Mouse (Mus musculus) liver, postnatal 0 days (tissue): ENCODE data around the gene Ccdc85c. TPM values are rescaled to one million over a fixed set of nuclear protein-coding genes. Genes with fewer than 3 reads are reported as not detected.

Experiments
- ATAC-seq: fragments of 200-750 bp; cut with Nextera tagmentation; 2 replicates; pipeline ENCODE4 v1.8.0; 2017; ENCODE audit warnings: mild to moderate bottlenecking, moderate library complexity
- DNase-seq: peaks from one replicate; pipeline ENCODE4 v3.0.0-alpha.2; 2016
- H3K27ac ChIP-seq: fragments of 300-500 bp; sonication (generic); 2 replicates; pipeline ENCODE4 v1.5.1; 2014; ENCODE audit warnings: antibody characterized with exemption, moderate library complexity, mild to moderate bottlenecking, low read depth
- H3K27me3 ChIP-seq: fragments of 300-500 bp; sonication (generic); 2 replicates; pipeline ENCODE4 v1.6.1; 2014; ENCODE audit warnings: low read length, control low read depth, mixed read lengths; ENCODE audit not compliant: insufficient read depth
- H3K36me3 ChIP-seq: fragments of 300-500 bp; sonication (generic); replicated peaks from 2 replicates; pipeline ENCODE4 v1.6.1; 2014; ENCODE audit warnings: mild to moderate bottlenecking, control low read depth, low read length, moderate library complexity, mixed read lengths; ENCODE audit not compliant: insufficient read depth
- H3K4me1 ChIP-seq: fragments of 300-500 bp; sonication (generic); 2 replicates; pipeline ENCODE4 v1.6.1; 2014; ENCODE audit warnings: antibody characterized with exemption, mild to moderate bottlenecking, control low read depth; ENCODE audit not compliant: insufficient read depth
- H3K4me2 ChIP-seq: fragments of 300-500 bp; sonication (generic); 2 replicates; pipeline ENCODE4 v1.6.1; 2014; ENCODE audit warnings: low read depth, mild to moderate bottlenecking, low read length, moderate library complexity, mixed read lengths
- H3K4me3 ChIP-seq: fragments of 300-500 bp; sonication (generic); 2 replicates; pipeline ENCODE4 v1.5.1; 2014; ENCODE audit warnings: low read depth, low read length
- H3K9ac ChIP-seq: fragments of 300-500 bp; sonication (generic); replicated peaks from 2 replicates; pipeline ENCODE4 v1.6.1; 2014; ENCODE audit warnings: mild to moderate bottlenecking, moderate library complexity
- H3K9me3 ChIP-seq: fragments of 300-500 bp; sonication (generic); 2 replicates; pipeline ENCODE4 v1.6.1; 2016; ENCODE audit warnings: mild to moderate bottlenecking, control low read depth, low read length, mixed read lengths
- CTCF ChIP-seq: sonication (generic); IDR thresholded peaks from 2 replicates; pipeline ENCODE4 v1.5.1; 2016; ENCODE audit warnings: antibody characterized with exemption, low read depth
- EP300 ChIP-seq: IDR thresholded peaks from 2 replicates; pipeline ENCODE4 v1.6.1; 2016; ENCODE audit warnings: antibody characterized with exemption, low read depth, mild to moderate bottlenecking
- WGBS: fragments of 180-500 bp; shearing (Covaris S2); extraction: QIAGEN DNeasy Blood & Tissue Kit; methylation state at CpG from one replicate; pipeline ENCODE4 v1.1.7; 2014; ENCODE audit not compliant: insufficient replicate concordance; 5-methylcytosine and 5-hydroxymethylcytosine counted together
- polyA plus RNA-seq: library from polyadenylated mRNA; unstranded; fragments of >200 nt; fragmentation: Nextera tagmentation; extraction: Ambion mirVana; gene quantifications from 2 replicates; pipeline ENCODE4 v1.2.1, GENCODE M21; 2015

Gene Ccdc85c
- polyA plus RNA-seq, 1 experiment from 2014 or later, result 1.5 TPM

GRCm38 (mm10) chr12:108241626-108242025, 33.6 kb downstream of the Ccdc85c start:
- H3K4me1 ChIP-seq, result peaks cover 30% of the 10 kb centered on the region
- no peak overlapping the region for H3K4me2 ChIP-seq
- TF ChIP-seq CTCF, result no peak
- no peak for TF ChIP-seq EP300
- no peaks in the 10 kb centered on the region for H3K27me3 ChIP-seq
- no peak overlapping the region for H3K27ac ChIP-seq
- no peaks in the 10 kb centered on the region for H3K9me3 ChIP-seq
- ATAC-seq (no peak), DNase-seq (no peak)
- no peak overlapping the region for H3K4me3 ChIP-seq
- WGBS, result 52% methylated on average over 6 of the region's 6 CpGs
- H3K36me3 ChIP-seq, result no peaks in the 10 kb centered on the region
- no peak overlapping the region for H3K9ac ChIP-seq

- no peak for TF ChIP-seq EP300
- TF ChIP-seq CTCF, result no peak
- Histone ChIP-seq H3K27ac (no peak overlapping the region), H3K36me3 (no peaks in the 10 kb centered on the region), H3K27me3 (no peaks in the 10 kb centered on the region), H3K4me3 (no peak overlapping the region), H3K9me3 (no peaks in the 10 kb centered on the region), H3K4me2 (no peak overlapping the region), H3K4me1 (peaks cover 28% of the 10 kb centered on the region), H3K9ac (no peak overlapping the region)
- ATAC-seq (no peak), DNase-seq (no peak)
- 45% methylated on average over 21 of the region's 21 CpGs for WGBS
Measured at GRCm38 (mm10) chr12:108240953-108241588, 34.2 kb downstream of the Ccdc85c start.

GRCm38 (mm10) chr12:108240401-108240890, 34.8 kb downstream of the Ccdc85c start:
- H3K36me3 ChIP-seq, result no peaks in the 10 kb centered on the region
- H3K4me1 ChIP-seq, result peaks cover 24% of the 10 kb centered on the region
- TF ChIP-seq CTCF (no peak), EP300 (no peak)
- H3K27me3 ChIP-seq, result no peaks in the 10 kb centered on the region
- no peak overlapping the region for H3K4me2 ChIP-seq
- WGBS, result 71% methylated on average over 13 of the region's 13 CpGs
- ATAC-seq (no peak), DNase-seq (no peak)
- H3K4me3 ChIP-seq, result no peak overlapping the region
- H3K9me3 ChIP-seq, result no peaks in the 10 kb centered on the region
- H3K9ac ChIP-seq, result no peak overlapping the region
- no peak overlapping the region for H3K27ac ChIP-seq

GRCm38 (mm10) chr12:108239441-108239840, 35.8 kb downstream of the Ccdc85c start:
- DNase-seq (no peak), ATAC-seq (0 out of 2 replicates have a peak, but pooled peaks have one; percentile 14)
- H3K4me1 ChIP-seq, result peaks cover 19% of the 10 kb centered on the region
- no peaks in the 10 kb centered on the region for H3K36me3 ChIP-seq
- no peak overlapping the region for H3K9ac ChIP-seq
- H3K27me3 ChIP-seq, result no peaks in the 10 kb centered on the region
- H3K4me2 ChIP-seq, result no peak overlapping the region
- WGBS, result 59% methylated on average over 5 of the region's 5 CpGs
- H3K27ac ChIP-seq, result no peak overlapping the region
- H3K9me3 ChIP-seq, result no peaks in the 10 kb centered on the region
- TF ChIP-seq EP300 (no peak), CTCF (no peak)
- no peak overlapping the region for H3K4me3 ChIP-seq

GRCm38 (mm10) chr12:108238395-108239035, 36.7 kb downstream of the Ccdc85c start:
- H3K9ac ChIP-seq, result no peak overlapping the region

GRCm38 (mm10) chr12:108237300-108238006, 37.8 kb downstream of the Ccdc85c start:
- ATAC-seq (no peak), DNase-seq (no peak)
- Histone ChIP-seq H3K4me1 (peaks cover 17% of the 10 kb centered on the region), H3K4me2 (no peak overlapping the region), H3K27me3 (no peaks in the 10 kb centered on the region), H3K27ac (no peak overlapping the region), H3K9ac (no peak overlapping the region), H3K4me3 (no peak overlapping the region), H3K9me3 (no peaks in the 10 kb centered on the region), H3K36me3 (no peaks in the 10 kb centered on the region)
- WGBS, result 61% methylated on average over 6 of the region's 6 CpGs
- TF ChIP-seq CTCF (no peak), EP300 (no peak)

More at GRCm38 (mm10) chr12:108238395-108239035, 36.7 kb downstream of the Ccdc85c start:
- H3K27me3 ChIP-seq, result no peaks in the 10 kb centered on the region
- H3K27ac ChIP-seq, result no peak overlapping the region
- no peak overlapping the region for H3K4me2 ChIP-seq
- TF ChIP-seq EP300 (no peak), CTCF (no peak)
- H3K36me3 ChIP-seq, result no peaks in the 10 kb centered on the region
- ATAC-seq (no peak), DNase-seq (no peak)
- no peaks in the 10 kb centered on the region for H3K9me3 ChIP-seq
- no peak overlapping the region for H3K4me3 ChIP-seq
- H3K4me1 ChIP-seq, result peaks cover 17% of the 10 kb centered on the region
- 70% methylated on average over 17 of the region's 17 CpGs for WGBS
